Mouse (Mus musculus): ENCODE measurements around the gene Bves.

Gene Bves

GRCm38 (mm10) chr10:45356091-45356490 is 20.5 kb downstream of the Bves start:
- no peak for DNase-seq

- DNase-seq, result no peak
Measured at GRCm38 (mm10) chr10:45363396-45363795, 27.8 kb downstream of the Bves start.

- DNase-seq, result no peak
Measured at GRCm38 (mm10) chr10:45366987-45367705, 31.6 kb downstream of the Bves start.

GRCm38 (mm10) chr10:45369639-45370038 is 34.1 kb downstream of the Bves start:
- no peak for DNase-seq

GRCm38 (mm10) chr10:45370545-45370944 is 35.0 kb downstream of the Bves start:
- no peak for DNase-seq

GRCm38 (mm10) chr10:45372994-45373692 is 37.6 kb downstream of the Bves start:
- peak; percentile 74 for DNase-seq

GRCm38 (mm10) chr10:45378269-45378668 is 42.7 kb downstream of the Bves start:
- no peak for DNase-seq

- no peak for DNase-seq
Measured at GRCm38 (mm10) chr10:45381937-45382636, 46.5 kb downstream of the Bves start.

- DNase-seq, result no peak
Measured at GRCm38 (mm10) chr10:45382637-45382958, 47.0 kb downstream of the Bves start.

- no peak for DNase-seq
Measured at GRCm38 (mm10) chr10:45398211-45398610, 62.6 kb downstream of the Bves start.

- DNase-seq, result no peak
Measured at GRCm38 (mm10) chr10:45399702-45400243, 64.2 kb downstream of the Bves start.

- DNase-seq, result no peak
Measured at GRCm38 (mm10) chr10:45410624-45411341, 75.2 kb downstream of the Bves start.

GRCm38 (mm10) chr10:45411741-45412140 is 76.2 kb downstream of the Bves start:
- no peak for DNase-seq

- no peak for DNase-seq
Measured at GRCm38 (mm10) chr10:45412144-45412543, 76.6 kb downstream of the Bves start.

All from lung, postnatal 10 days (tissue).